Mouse (Mus musculus): ENCODE results near the gene Mrpl33. TPM values are rescaled to one million over a fixed set of nuclear protein-coding genes. Genes with fewer than 3 reads are reported as not detected.

Mrpl33 gene
- polyA plus RNA-seq (2015; fragmentation: Nextera tagmentation; extraction: Ambion mirVana) = 277 and 288 TPM in 2 replicates

DNA sequence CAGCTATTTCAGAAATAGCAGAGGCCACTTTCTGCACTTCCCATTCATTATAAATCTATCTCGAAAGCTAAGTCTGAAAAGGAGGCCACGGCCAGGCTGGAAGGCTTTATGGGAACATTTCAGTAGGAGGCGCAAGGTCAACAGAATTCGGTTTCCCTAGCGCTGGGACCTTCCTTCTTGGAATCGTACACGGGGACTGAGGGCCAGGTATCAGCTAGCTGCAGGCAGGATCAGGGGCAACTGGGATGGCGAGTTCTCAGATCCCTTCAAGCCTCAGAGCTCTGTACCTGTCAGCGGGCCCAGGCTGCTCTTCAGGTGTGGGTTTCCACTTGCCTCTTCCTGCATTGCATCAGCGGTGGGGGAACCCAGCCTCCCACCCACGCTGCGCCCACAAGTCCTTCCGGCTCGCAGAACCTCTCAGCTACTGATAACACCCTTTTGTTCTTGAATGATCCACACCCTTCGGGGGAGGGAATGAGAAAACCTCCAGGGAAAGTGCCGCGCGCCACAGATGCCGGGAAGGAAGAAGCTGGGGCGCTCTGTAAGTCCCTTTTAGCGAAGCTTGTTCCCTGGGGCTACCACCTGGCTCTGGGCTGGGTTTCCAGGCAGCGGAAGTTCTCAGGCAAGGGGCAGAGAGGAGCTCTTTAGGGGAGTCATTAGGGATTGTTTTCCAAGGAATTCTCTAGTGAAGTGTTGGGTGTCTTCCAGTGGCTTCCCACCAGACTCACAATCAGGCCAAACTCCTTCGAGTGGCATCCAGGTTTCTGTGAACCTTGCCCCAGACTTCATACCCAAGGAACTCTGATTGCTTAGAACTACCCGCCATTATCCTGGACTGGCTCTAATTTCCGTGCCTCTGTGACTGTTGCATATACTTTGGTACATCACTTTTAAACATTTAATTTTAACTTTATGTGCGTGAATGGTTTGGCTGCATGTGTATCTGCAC is at the start of gene Mrpl33:
Gene Mrpl33, plus strand, starts transcription at position 455 of the 949 bp plus-strand sequence.
- H3K4me2 ChIP-seq (ENCODE audit: low read depth, low read length) = peak within 1 kb of the TSS; percentile 68
- H3K27me3 ChIP-seq (replicated peaks; ENCODE audit: control insufficient read depth, insufficient read depth, low read length) = no peaks in the 10 kb centered on the region
- peak; percentile 86 for ATAC-seq
- H3K4me3 ChIP-seq (ENCODE audit: low read length) = peak within 1 kb of the TSS; percentile 44
- no peaks in the 10 kb centered on the region for H3K36me3 ChIP-seq (ENCODE audit: control insufficient read depth, insufficient read depth, low read length)
- H3K9me3 ChIP-seq (ENCODE audit: control insufficient read depth, low read length) = no peaks in the 10 kb centered on the region
- H3K27ac ChIP-seq (ENCODE audit: low read length) = peak within 1 kb of the TSS; percentile 70
- 0 out of 2 replicates have a peak, but pooled peaks cover 5% of the 10 kb centered on the region for H3K4me1 ChIP-seq (ENCODE audit: control insufficient read depth, insufficient read depth, low read length)
- WGBS = 8% methylated on average over 26 of the region's 26 CpGs
- peak within 1 kb of the TSS; percentile 69 for H3K9ac ChIP-seq (ENCODE audit: low read depth, low read length)

DNA sequence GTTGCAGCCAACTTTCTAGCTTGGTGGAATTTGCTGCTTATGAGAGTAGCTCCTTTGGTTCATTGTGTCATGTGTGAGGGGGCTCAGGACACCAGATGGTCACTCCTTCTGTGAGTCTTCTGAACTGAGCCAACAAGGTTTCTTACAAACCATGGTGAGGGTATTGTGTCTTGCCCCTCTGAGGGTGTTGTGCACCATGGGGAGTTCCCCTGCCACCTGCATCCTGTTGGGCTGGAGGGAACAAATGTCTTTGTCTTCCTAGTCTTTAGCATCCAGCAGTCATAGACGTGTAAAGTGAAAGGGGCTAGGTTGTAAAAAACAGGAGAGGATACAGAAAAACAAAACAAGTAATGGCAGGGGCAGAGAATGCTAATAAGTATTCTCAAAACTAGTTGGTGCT is 37.3 kb upstream of the Mrpl33 start:
- ATAC-seq = no peak
- H3K27ac ChIP-seq (ENCODE audit: low read length) = no peak overlapping the region
- no peak overlapping the region for H3K9ac ChIP-seq (ENCODE audit: low read depth, low read length)
- no peak overlapping the region for H3K4me2 ChIP-seq (ENCODE audit: low read depth, low read length)
- H3K36me3 ChIP-seq (ENCODE audit: control insufficient read depth, insufficient read depth, low read length) = 0 out of 2 replicates have a peak, but pooled peaks cover 5% of the 10 kb centered on the region
- 60% methylated on average over 1 of the region's 1 CpGs for WGBS
- H3K4me1 ChIP-seq (ENCODE audit: control insufficient read depth, insufficient read depth, low read length) = peaks cover 6% of the 10 kb centered on the region; the same call in 1 of the 2 replicates
- H3K4me3 ChIP-seq (ENCODE audit: low read length) = no peak overlapping the region
- no peaks in the 10 kb centered on the region for H3K27me3 ChIP-seq (replicated peaks; ENCODE audit: control insufficient read depth, insufficient read depth, low read length)
- no peaks in the 10 kb centered on the region for H3K9me3 ChIP-seq (ENCODE audit: control insufficient read depth, low read length)

DNA sequence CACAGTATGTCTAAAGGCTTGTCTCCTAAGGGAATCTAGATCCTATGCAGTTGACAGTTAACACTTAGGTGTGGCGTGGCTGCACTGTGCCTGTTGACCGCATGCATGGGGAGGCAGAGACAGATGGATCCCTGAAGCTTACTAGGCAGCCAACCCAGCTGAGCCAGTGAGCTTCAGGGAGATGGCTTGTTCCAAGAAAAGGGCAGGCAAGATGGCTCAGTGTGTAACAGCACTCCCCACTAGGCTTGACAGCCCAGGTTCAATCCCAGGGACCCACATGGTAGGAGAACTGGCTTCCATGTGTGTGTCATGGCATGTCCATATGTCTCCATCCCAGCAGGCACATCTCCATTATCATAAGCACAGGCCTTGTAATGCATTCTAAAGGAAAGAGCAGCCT is 36.4 kb upstream of the Mrpl33 start:
- 0 out of 2 replicates have a peak, but pooled peaks cover 5% of the 10 kb centered on the region for H3K36me3 ChIP-seq (ENCODE audit: control insufficient read depth, insufficient read depth, low read length)
- no peak for ATAC-seq
- H3K9me3 ChIP-seq (ENCODE audit: control insufficient read depth, low read length) = no peaks in the 10 kb centered on the region
- 96% methylated on average over 2 of the region's 2 CpGs for WGBS
- H3K4me2 ChIP-seq (ENCODE audit: low read depth, low read length) = no peak overlapping the region
- H3K27me3 ChIP-seq (replicated peaks; ENCODE audit: control insufficient read depth, insufficient read depth, low read length) = no peaks in the 10 kb centered on the region
- no peak overlapping the region for H3K9ac ChIP-seq (ENCODE audit: low read depth, low read length)
- H3K4me3 ChIP-seq (ENCODE audit: low read length) = no peak overlapping the region
- peaks cover 6% of the 10 kb centered on the region; the same call in 1 of the 2 replicates for H3K4me1 ChIP-seq (ENCODE audit: control insufficient read depth, insufficient read depth, low read length)
- no peak overlapping the region for H3K27ac ChIP-seq (ENCODE audit: low read length)

DNA sequence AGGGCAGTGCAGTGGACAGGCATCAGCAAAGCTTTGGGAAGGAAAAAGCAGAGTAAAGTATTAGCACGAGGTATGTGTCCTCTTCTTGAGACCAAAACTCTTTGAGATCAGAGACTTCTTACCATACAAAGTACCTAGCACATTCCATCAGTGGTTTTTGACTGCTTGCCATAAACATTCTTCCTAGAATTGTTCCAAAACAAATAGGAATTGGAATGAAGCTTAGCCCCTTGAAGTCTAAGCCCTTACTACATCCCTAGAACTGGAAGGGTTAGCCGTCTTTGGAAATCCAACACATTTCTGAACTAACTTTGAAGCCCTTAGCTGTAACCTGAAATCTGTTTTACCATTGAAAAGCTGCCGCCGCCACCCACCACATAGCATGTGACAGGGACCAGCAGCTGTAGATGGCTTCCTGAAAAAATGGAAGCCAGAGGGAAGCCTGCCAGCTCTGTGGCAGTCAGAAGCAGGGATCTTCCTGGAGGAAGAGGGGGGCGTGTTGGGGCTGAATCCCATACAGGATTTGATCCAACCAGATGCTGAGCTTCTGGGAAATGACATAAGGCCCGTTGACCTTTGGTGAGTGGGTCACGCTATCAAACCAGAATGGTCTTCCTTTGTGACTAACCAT is 34.6 kb upstream of the Mrpl33 start:
- no peak for ATAC-seq
- H3K36me3 ChIP-seq (ENCODE audit: control insufficient read depth, insufficient read depth, low read length) = no peaks in the 10 kb centered on the region
- H3K27ac ChIP-seq (ENCODE audit: low read length) = peak overlapping the region; percentile 2; the same call in 1 of the 2 replicates

DNA sequence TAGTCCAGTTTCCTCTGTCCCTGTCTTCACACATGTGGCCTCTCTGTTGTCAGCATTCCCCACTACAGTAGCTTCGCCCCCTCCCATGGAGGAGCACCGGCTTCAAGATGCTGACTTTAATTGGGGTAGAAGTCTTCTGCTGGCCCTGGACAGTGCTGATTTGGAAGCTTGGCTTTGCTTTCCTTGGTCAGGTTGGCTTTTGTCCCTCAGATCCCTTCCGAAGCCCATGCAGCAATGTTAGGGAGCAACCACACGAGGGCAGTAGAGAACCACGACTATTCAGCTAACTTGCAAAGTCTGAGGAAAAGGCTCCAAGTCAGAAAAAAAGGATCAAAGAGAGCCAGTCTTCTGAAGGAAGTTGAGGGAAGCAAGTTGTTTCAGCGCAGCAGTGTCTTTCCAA is 33.2 kb upstream of the Mrpl33 start:
- Histone ChIP-seq H3K27ac (ENCODE audit: low read length) (no peak overlapping the region), H3K4me3 (ENCODE audit: low read length) (no peak overlapping the region), H3K36me3 (ENCODE audit: control insufficient read depth, insufficient read depth, low read length) (no peaks in the 10 kb centered on the region), H3K9ac (ENCODE audit: low read depth, low read length) (peak overlapping the region; percentile 32; the same call in 1 of the 2 replicates), H3K4me1 (ENCODE audit: control insufficient read depth, insufficient read depth, low read length) (peaks cover 6% of the 10 kb centered on the region; the same call in 1 of the 2 replicates), H3K9me3 (ENCODE audit: control insufficient read depth, low read length) (no peaks in the 10 kb centered on the region), H3K4me2 (ENCODE audit: low read depth, low read length) (no peak overlapping the region), H3K27me3 (replicated peaks; ENCODE audit: control insufficient read depth, insufficient read depth, low read length) (no peaks in the 10 kb centered on the region)
- WGBS = 8% methylated on average over 6 of the region's 6 CpGs
- 0 out of 2 replicates have a peak, but pooled peaks have one; percentile 42 for ATAC-seq

More for the DNA sequence above, 34.6 kb upstream of the Mrpl33 start:
- no peaks in the 10 kb centered on the region for H3K27me3 ChIP-seq (replicated peaks; ENCODE audit: control insufficient read depth, insufficient read depth, low read length)
- 79% methylated on average over 7 of the region's 7 CpGs for WGBS
- H3K4me1 ChIP-seq (ENCODE audit: control insufficient read depth, insufficient read depth, low read length) = peaks cover 6% of the 10 kb centered on the region; the same call in 1 of the 2 replicates
- no peak overlapping the region for H3K9ac ChIP-seq (ENCODE audit: low read depth, low read length)
- no peak overlapping the region for H3K4me2 ChIP-seq (ENCODE audit: low read depth, low read length)
- H3K4me3 ChIP-seq (ENCODE audit: low read length) = no peak overlapping the region
- no peaks in the 10 kb centered on the region for H3K9me3 ChIP-seq (ENCODE audit: control insufficient read depth, low read length)

DNA sequence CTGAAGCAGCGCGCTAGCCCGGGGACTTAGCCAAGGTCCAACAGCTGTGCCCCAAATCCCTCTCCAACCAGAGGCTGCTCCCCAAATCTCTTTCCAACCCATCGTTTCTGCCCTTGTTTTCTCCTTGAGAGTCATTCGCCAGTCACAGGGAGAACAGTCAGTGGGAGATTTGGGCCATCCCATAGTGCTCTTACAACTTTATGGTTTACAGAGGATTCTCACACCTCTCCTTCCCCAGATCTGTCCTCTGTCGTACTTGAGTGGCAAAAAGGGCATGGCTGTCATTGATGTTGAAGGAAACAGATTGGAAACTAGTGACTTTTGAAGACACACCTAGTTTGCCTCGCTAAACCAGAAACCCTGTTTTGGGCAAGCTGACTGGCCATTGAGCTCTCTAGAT is 32.8 kb upstream of the Mrpl33 start:
- no peak overlapping the region for H3K27ac ChIP-seq (ENCODE audit: low read length)

DNA sequence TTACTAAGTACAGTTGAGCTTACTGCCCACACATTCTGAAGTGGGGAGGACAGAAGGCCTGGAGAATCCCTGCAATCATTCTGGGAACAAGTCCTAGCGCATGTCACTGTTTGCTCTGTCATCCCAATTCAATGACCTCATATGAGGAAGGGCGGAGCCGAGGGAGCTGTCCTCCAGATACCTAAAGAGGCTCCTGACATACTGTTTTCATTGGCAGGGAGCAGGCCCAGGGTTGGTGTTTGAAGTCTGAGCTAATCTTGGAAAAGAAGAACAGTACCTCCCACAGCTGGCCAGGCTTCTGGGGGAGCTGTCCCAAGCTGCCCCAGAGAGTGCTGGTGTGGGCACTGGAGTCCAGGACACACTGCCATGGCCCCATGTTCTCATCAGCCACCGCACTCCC is 31.8 kb upstream of the Mrpl33 start:
- Histone ChIP-seq H3K4me3 (ENCODE audit: low read length) (no peak overlapping the region), H3K27ac (ENCODE audit: low read length) (no peak overlapping the region), H3K9me3 (ENCODE audit: control insufficient read depth, low read length) (no peaks in the 10 kb centered on the region), H3K36me3 (ENCODE audit: control insufficient read depth, insufficient read depth, low read length) (no peaks in the 10 kb centered on the region), H3K9ac (ENCODE audit: low read depth, low read length) (no peak overlapping the region; the same call in 1 of the 2 replicates), H3K27me3 (replicated peaks; ENCODE audit: control insufficient read depth, insufficient read depth, low read length) (no peaks in the 10 kb centered on the region), H3K4me1 (ENCODE audit: control insufficient read depth, insufficient read depth, low read length) (peaks cover 6% of the 10 kb centered on the region; the same call in 1 of the 2 replicates), H3K4me2 (ENCODE audit: low read depth, low read length) (no peak overlapping the region)
- WGBS = 76% methylated on average over 4 of the region's 4 CpGs
- ATAC-seq = 0 out of 2 replicates have a peak, but pooled peaks have one; percentile 26

More for the DNA sequence above, 32.8 kb upstream of the Mrpl33 start:
- no peak overlapping the region for H3K4me2 ChIP-seq (ENCODE audit: low read depth, low read length)
- H3K4me1 ChIP-seq (ENCODE audit: control insufficient read depth, insufficient read depth, low read length) = peaks cover 6% of the 10 kb centered on the region; the same call in 1 of the 2 replicates
- H3K9me3 ChIP-seq (ENCODE audit: control insufficient read depth, low read length) = no peaks in the 10 kb centered on the region
- peak overlapping the region; percentile 32; the same call in 1 of the 2 replicates for H3K9ac ChIP-seq (ENCODE audit: low read depth, low read length)
- no peaks in the 10 kb centered on the region for H3K36me3 ChIP-seq (ENCODE audit: control insufficient read depth, insufficient read depth, low read length)
- no peaks in the 10 kb centered on the region for H3K27me3 ChIP-seq (replicated peaks; ENCODE audit: control insufficient read depth, insufficient read depth, low read length)
- no peak for ATAC-seq
- WGBS = 35% methylated on average over 7 of the region's 7 CpGs
- no peak overlapping the region for H3K4me3 ChIP-seq (ENCODE audit: low read length)

DNA sequence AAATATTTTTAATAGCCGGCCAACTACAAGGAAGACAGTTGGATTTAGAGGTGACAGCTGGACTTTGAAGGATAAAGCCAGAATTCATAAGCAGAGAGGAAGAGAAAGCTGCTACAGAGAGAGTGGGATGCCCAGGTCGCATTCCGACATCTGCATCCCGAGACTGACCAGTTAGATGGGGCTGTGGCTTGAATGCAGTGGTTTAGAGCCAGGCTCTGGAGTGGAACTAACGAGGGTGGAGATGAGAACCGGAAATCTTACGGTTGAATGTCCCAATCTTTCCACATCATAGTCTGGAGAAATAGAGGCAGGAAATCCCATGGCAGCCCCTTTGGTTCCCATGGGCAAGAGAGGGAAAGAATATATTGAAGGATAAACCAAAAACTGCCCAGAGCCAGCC is 30.7 kb upstream of the Mrpl33 start:
- 88% methylated on average over 7 of the region's 7 CpGs for WGBS
- Histone ChIP-seq H3K27ac (ENCODE audit: low read length) (no peak overlapping the region), H3K4me2 (ENCODE audit: low read depth, low read length) (no peak overlapping the region), H3K9me3 (ENCODE audit: control insufficient read depth, low read length) (no peaks in the 10 kb centered on the region), H3K4me1 (ENCODE audit: control insufficient read depth, insufficient read depth, low read length) (peaks cover 11% of the 10 kb centered on the region), H3K9ac (ENCODE audit: low read depth, low read length) (no peak overlapping the region), H3K4me3 (ENCODE audit: low read length) (no peak overlapping the region), H3K36me3 (ENCODE audit: control insufficient read depth, insufficient read depth, low read length) (no peaks in the 10 kb centered on the region), H3K27me3 (replicated peaks; ENCODE audit: control insufficient read depth, insufficient read depth, low read length) (no peaks in the 10 kb centered on the region)
- ATAC-seq = no peak

DNA sequence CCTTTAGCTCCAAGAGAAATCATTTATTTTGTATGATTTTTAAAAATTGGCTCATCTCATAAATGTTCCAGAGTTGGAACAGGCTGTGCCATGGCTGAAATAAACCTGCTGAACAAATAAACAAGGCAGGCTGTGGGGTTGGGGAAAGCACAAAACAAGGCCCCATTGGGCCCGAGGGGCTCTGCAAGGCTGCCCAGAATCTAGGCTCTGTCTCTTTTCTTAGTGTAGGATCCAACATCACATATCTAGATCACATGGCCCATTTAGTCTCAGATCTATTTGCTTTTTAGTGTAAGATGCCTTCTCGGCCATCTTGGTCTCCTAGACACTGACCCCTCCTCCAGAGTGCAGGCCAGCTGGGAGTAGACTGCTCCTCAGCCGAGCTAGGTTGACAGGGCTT is 30.3 kb upstream of the Mrpl33 start:
- H3K27ac ChIP-seq (ENCODE audit: low read length) = no peak overlapping the region
- peaks cover 16% of the 10 kb centered on the region for H3K4me1 ChIP-seq (ENCODE audit: control insufficient read depth, insufficient read depth, low read length)
- H3K4me2 ChIP-seq (ENCODE audit: low read depth, low read length) = no peak overlapping the region
- H3K4me3 ChIP-seq (ENCODE audit: low read length) = no peak overlapping the region
- no peaks in the 10 kb centered on the region for H3K36me3 ChIP-seq (ENCODE audit: control insufficient read depth, insufficient read depth, low read length)
- no peaks in the 10 kb centered on the region for H3K9me3 ChIP-seq (ENCODE audit: control insufficient read depth, low read length)
- 63% methylated on average over 3 of the region's 3 CpGs for whole genome bisulfite sequencing
- H3K9ac ChIP-seq (ENCODE audit: low read depth, low read length) = no peak overlapping the region
- H3K27me3 ChIP-seq (replicated peaks; ENCODE audit: control insufficient read depth, insufficient read depth, low read length) = no peaks in the 10 kb centered on the region
- no peak for ATAC-seq
